Mouse (Mus musculus) retina, postnatal 1 day (tissue): ENCODE results near the gene Prr5l.
A peak's percentile ranks its signal among the peaks of the same experiment; 100 is the strongest.

ENCODE experiments used
- DNase-seq: peaks from one replicate; pipeline ENCODE4 v3.0.0-alpha.2; 2012

Gene Prr5l

DNA sequence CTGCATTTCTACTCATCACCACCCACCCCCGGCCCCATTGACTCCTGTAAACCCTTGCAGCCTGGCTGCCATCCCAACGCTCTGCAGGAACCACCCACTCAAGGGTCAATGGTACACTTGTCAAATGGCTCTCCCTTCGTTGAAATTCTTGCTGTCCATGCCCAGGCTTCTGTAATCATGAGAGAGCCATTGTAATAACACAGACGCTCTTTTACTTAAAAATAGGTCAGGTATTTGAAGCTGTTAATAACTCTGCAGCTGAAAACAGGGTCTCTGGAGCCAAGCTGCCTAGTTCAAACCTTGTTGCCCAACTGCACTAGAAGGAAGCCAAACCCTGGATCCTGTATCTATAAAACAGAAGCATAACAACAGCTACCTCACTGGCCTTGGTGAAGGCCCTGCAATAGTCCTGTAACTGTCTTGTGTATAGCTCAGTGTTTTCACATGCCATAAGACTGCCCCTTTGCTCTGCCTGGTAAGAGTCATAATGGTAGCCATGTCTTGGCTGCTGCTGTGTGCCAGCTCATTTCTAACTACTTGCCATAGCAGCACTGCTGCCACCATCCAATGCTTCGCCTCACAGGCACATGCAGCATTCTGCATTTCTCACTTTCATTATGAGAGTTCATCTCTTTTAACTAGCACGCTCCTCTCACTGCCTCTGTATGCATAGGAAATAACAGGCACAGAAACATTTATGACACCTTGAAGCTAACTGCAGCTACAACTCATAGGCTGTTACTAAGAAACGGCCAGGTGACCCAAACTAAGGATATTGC, 63.7 kb downstream of the Prr5l start:
- DNase-seq = peak; percentile 71

- DNase-seq = no peak
These were observed 66.0 kb downstream of the Prr5l start for GRCm38 (mm10) chr2:101816646-101817308.

DNA sequence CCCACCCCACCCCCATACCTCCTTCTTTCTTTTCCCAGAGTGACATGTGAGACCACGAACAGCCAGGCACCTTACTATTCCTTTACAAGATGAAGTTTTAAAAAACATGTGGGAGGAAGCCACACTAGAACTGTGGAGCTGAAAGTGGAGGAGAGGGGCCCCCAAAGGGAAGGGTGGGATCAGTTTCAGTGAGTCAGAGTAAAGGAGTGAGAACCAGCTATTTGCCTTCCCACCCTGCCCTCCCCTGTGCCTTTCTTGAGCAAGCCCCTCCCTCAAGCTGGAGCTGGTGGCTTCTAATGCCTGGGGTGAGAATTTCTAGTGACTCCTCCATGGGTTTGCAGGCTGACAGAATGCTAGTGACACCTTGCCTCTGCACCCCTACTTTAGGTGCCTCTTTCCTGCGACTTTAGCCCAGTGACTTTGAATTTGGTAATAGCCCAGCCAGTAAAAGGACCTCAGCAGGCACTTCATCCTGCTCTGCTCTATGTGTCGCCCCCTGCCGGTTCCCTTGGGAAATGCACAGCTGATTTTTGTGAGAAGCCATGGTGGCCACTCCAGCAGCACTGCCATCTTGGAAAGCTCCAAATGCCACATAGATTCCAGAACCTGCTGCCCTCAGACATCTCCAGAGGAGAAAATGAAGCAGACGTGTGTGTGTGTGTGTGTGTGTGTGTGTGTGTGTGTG, 67.4 kb downstream of the Prr5l start:
- DNase-seq = no peak

- no peak for DNase-seq
These were observed 68.6 kb downstream of the Prr5l start for GRCm38 (mm10) chr2:101814272-101814625.

DNA sequence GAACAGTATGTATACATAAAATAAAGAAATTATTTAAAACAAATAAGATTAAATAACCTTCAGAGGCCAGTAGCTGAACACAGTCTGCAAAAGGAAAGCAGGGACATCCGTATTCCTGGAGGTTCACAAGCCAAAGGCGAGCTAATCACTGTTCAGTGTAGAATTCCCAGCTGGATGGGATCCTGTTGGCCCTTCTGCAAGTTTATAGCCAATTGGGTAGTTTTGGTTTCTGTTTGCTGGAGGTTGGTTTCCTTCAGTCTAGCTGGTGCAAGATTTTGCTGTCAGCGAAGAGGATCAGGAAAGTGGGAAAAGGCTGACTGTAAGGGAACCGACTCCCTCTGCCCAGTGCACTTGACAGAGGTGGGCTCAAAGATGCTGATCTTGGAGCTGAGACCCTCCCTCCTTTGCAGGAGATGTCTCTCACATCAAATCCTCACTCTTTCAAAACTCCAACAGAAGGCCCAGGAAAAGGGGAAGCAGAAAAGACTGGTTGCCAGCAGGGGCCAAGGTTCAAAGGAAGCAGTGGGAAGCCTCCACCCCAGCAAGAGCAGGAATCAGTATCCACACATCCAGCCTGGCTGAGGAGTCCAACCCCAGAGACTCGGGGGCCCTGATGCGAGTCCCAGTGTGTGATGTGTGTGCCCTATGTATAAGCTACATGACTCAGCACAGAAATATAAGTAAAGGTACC, 69.1 kb downstream of the Prr5l start:
- no peak for DNase-seq

DNA sequence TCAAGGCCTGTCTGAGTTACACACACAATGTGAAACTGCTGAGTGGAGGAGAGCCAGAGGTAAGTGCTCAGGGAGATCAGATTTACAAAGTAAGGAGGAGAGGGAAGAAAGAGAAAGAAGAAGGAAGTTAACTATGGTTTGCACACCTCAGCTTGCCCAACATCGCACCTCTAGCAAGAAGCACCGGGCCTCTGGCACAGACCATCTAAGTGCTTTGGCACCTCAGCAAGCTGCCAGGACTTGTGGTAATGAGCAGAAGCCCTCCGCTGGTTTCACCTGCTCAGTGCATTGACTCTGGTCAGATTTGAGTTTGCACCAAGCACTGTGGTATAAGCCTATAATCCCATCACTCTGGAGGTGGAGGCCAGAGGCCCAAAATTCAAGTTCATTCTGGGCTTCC, 70.9 kb downstream of the Prr5l start:
- no peak for DNase-seq

GRCm38 (mm10) chr2:101810774-101811173, 72.1 kb downstream of the Prr5l start:
- DNase-seq = no peak

GRCm38 (mm10) chr2:101809640-101810305, 73.1 kb downstream of the Prr5l start:
- no peak for DNase-seq

DNA sequence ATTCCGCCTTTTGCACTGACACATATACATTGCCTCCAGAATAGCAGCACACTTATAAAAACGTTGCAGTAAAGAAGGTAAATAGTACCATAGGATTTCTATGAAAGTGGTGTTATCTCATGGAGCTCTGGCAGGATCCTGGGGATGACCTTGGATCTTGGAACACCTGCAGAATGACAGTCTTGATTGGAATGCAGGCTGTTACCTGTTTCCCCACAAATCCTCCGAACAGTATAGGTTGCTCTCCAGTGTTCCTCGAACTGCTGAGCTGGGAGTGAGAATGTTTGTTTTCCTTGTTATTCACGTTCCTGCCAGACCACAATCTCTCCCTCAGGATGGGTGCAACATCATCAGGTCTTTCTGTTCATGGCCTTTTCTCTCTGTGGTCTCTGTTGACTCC, 75.1 kb downstream of the Prr5l start:
- no peak for DNase-seq

DNA sequence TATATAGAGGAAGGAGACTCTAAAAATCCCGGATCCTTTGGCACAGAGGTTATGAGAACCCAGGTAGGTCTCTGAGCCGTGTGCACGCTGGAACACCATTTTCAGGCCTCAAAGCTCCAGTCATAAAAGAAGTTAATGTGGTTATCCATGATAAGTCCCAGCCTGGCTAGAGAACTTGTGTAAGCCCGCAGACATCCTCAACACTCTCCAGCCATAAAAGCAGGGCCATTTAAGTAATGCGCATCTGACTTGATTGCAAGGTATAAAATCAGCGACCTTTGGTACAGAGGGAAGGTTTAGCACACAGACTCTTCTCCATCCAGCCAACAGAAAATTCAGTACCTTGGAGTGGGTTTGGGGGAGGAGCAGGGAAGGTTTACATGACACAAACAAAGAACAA, 80.6 kb downstream of the Prr5l start:
- no peak for DNase-seq

- no peak for DNase-seq
These were observed 85.0 kb downstream of the Prr5l start for GRCm38 (mm10) chr2:101797901-101798250.

DNA sequence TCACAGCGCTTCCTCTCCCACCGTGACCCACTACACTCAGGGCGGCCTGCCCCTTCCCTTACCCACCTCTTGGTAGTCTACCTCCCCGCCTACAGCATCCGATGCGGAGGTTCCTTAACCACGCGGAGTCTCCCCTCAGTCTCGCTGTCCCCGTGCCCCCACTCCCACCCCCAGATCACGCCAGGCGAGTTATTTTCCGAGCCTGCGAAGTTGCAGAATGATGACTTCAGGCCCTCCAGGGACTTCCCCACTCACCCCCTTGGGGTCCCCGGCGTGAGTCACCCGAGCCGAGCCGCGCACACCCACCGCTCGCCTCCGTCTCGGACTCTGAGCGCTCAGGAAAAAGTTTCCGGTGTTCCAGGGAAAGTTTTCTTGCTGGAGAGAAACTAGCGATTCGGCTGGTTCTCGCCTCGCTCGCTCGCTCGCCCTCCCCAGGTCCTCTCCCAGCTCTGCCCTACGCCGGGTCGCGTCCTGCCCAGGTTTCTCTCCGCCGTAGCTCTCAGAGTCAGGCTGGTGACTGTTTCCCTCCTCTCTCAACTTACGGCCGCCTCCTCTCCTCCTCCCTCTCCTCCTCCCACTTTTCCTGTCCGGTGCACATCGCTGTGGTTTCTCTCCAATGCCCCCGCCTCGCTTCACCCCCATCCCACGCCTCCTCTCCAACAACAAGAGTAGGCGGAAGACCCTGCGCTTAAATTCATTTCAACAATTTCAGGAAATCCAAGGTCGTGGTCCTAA, 85.5 kb downstream of the Prr5l start:
- DNase-seq = peak; percentile 82

- peak; percentile 89 for DNase-seq
These were observed 86.3 kb downstream of the Prr5l start for GRCm38 (mm10) chr2:101796287-101797115.

DNA sequence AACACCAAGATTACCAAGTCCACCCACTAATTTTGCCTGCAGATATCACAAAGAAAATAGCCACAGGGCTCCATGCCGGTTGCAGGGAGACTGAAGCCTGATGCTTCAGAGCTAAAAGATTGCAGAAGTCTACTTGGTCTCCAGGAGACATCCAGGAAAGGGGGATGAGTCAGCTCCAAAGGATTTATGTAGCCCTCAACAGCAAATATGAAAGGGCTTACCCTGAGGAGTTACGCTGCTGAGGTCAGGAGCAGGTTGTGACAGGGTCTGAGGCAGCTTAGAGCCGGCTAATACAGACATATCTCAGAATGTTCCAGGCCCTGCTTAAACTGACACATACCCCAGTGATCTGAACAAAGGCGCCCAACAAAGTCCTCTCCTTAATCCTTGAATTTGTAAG, 90.7 kb downstream of the Prr5l start:
- DNase-seq = no peak

DNA sequence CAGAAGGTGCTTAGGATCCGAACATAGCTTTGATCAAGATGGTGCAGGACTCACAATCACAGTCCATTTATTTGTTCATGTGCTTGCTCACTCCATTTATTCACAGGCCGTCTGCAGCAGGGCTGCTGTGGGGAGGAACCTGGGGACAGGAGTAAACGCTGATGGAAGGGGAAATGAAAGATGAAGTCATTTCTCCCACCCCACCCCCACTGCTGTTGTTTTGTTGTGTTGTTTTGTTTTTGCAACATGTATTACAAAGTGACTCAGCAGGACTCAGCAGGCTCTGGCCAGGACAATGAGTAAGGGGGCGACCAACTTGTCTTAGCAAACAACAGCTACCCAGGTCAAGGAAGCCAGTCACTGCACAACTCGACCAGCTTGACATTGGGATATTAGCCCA, 99.6 kb downstream of the Prr5l start:
- no peak for DNase-seq

- DNase-seq = no peak
These were observed 101.5 kb downstream of the Prr5l start for GRCm38 (mm10) chr2:101781357-101781777.

DNA sequence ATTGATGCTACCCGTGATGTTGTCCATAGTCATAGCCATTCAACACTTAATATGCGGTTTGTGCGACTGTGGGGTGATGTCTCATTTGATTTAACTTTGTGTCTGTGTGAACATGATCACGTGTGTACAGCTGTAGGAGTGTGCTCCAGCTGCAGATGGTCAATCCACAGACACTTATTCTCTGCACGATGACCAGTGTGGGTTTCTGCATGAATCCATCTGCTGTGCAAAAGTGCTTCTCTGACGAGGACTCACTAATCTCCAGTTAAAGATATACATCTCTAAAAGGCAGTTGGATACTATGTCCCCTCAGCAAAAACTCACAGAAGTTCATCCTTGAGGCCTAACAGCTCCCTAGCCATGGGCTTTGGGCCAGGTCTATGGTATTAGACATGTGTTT, 104.7 kb downstream of the Prr5l start:
- DNase-seq = no peak

DNA sequence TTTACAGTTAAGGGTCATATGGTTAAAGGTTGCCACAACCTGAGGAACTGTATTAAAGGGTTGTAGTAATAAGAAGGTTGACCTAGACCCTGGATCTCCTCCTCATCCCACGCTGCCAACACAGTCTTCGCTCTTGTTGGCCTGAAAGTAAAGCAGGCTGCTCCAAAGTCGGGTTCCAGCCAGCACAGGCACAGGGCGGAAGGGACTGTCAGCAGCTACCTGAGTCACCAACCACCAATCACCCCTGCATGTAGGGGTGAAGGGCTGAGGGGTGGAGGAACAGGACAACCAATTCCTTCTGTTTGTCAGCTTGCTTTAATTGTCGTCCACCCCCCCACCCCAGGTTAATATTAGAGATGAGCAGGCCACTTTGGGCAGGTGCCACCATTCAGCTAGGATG, 119.3 kb downstream of the Prr5l start:
- no peak for DNase-seq

DNA sequence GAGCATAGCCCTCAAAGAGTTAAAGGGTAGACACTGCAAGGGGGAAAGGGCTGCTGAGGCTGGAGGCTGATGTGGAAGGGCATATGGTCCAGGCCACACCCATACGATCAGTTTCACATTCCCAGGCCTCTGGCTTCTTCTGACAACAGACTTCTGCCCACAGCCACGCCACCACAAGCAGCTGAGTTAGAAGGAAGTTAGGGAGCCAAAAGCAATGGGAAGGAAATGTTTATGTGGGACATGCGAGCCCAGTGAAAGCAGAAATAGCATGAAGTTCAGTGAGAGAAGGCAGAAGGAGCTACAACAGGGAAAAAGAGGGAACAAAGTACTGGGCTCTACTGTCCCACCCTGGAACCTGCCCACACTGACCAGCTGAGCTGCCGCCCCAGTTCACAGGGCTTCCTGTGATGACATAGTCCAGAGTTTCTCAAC, 119.9 kb downstream of the Prr5l start:
- no peak for DNase-seq

DNA sequence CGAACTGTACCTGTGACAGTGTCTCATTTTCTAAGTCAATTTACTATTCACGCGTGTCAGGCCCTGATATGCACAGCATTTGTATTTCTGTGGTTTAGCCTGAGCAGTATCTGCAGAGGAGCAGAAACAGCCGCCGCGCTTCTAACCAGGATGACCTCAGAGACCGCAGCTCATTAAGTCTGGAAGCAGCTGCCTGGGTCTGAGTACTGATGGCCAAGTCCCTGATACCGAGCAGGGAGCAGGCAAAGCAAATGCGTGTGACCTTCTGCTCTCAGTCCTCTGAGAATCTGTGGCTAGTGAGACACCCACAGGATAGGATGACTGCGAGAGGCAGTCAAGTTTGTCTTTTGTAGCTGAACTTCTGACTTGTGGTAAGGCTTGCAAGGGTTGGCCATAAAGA, 120.4 kb downstream of the Prr5l start:
- DNase-seq = peak; percentile 66

DNA sequence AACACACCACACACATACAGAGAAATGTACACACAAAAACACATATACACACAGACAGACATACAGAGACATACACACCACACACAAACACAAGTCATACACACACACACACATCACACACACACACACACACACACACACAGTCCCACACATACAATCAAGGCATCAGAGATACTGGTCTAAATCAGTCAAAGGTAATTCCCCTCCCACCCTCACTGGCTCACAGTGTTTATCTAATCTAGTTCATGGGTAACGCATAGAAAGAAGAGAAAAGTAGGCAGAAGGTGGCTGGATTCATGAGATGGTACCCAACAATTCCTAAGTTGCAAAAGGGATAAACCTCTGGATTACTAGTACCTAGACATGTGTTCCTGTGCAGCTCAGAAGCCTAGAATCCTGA, 120.9 kb downstream of the Prr5l start:
- no peak for DNase-seq
